25 mouse cellular contexts compared by ENCODE assay signal in genomic region chr3:94859471-94859870, GRCm38 (mm10). TPM values are rescaled to one million over a fixed set of nuclear protein-coding genes. Genes with fewer than 3 reads are reported as not detected.
DNase-seq lines count a peak whose midpoint lies in the region; ATAC-seq and TF ChIP-seq lines count a peak whose summit lies in the region.
"Had no signal": no experiment of that assay in that cellular context is flagged by ENCODE, and none has a peak within 500 bp of the region (broad histone marks: within the 10 kb centered on the region; RNA-seq: fewer than 3 reads in every experiment).

No protein-coding gene starts in this region.

- WGBS in stomach, postnatal 0 days = 52% methylated on average over 2 of the region's 2 CpGs
- WGBS in midbrain, embryonic 11.5 days = 91% methylated on average over 2 of the region's 2 CpGs

- no peak overlapping the region for H3K4me2 ChIP-seq in stomach, postnatal 0 days (replicated peaks; ENCODE audit: low read depth)
- H3K4me2 ChIP-seq in midbrain, embryonic 11.5 days = no peak overlapping the region
- H3K4me2 ChIP-seq: heart, embryonic 13.5 days; hindbrain, embryonic 12.5 days; hindbrain, embryonic 15.5 days had no signal

- peaks cover 17% of the 10 kb centered on the region for H3K36me3 ChIP-seq in stomach, postnatal 0 days (ENCODE audit: control insufficient read depth, insufficient read depth, low read length)
- peaks cover 26% of the 10 kb centered on the region for H3K36me3 ChIP-seq in midbrain, embryonic 11.5 days (ENCODE audit: control insufficient read depth, insufficient read depth, low read length)

- DNase-seq in adrenal gland, adult 2 months = peak; percentile 63
- no peak for DNase-seq in adrenal gland, postnatal 4 days (ENCODE audit: low spot score in 2 of 2)
- DNase-seq in testis, postnatal 14 days (ENCODE audit: low spot score) = peak; percentile 42
- no peak for DNase-seq in testis, postnatal 10 days (ENCODE audit: low spot score)
- DNase-seq in adrenal gland, postnatal 25 days = peak; percentile 24
- DNase-seq in stomach, postnatal 0 days (ENCODE audit: low spot score) = no peak
- no peak for DNase-seq in midbrain, embryonic 11.5 days (ENCODE audit: low spot score, missing footprints)
- DNase-seq: B cell, adult 2 months; cerebellum, adult 18-20 months; cerebellum, adult 9-10 months; cerebellum, postnatal 14 days; forebrain, postnatal 0 days; gastrocnemius, adult 2 months; gastrocnemius, postnatal 14 days; heart, adult 2 months; heart, postnatal 14 days had no signal

- H3K27ac ChIP-seq in stomach, postnatal 0 days (replicated peaks) = no peak overlapping the region
- H3K27ac ChIP-seq in midbrain, embryonic 11.5 days (ENCODE audit: low read depth, low read length) = no peak overlapping the region
- H3K27ac ChIP-seq: gastrocnemius, adult 2 months; heart, adult 2 months; heart, embryonic 10.5 days; heart, embryonic 13.5 days; hindbrain, embryonic 12.5 days; hindbrain, embryonic 15.5 days had no signal

- no peak for ATAC-seq in stomach, postnatal 0 days (ENCODE audit: low FRiP score, low TSS enrichment)
- ATAC-seq in midbrain, embryonic 11.5 days (ENCODE audit: low FRiP score) = no peak
- ATAC-seq: forebrain, embryonic 14.5 days; forebrain, postnatal 0 days; intestine, postnatal 0 days; Patski had no signal

- TF ChIP-seq EP300 in stomach, postnatal 0 days (optimal IDR thresholded peaks at IDR 0.05) = no peak

- no peak overlapping the region for H3K4me3 ChIP-seq in stomach, postnatal 0 days (ENCODE audit: low read depth, low read length)
- no peak overlapping the region for H3K4me3 ChIP-seq in midbrain, embryonic 11.5 days (ENCODE audit: low read depth, low read length)
- H3K4me3 ChIP-seq: gastrocnemius, adult 2 months; heart, adult 2 months; heart, embryonic 10.5 days; heart, embryonic 13.5 days; hindbrain, embryonic 12.5 days; hindbrain, embryonic 15.5 days had no signal

- no peak overlapping the region for H3K9ac ChIP-seq in stomach, postnatal 0 days (ENCODE audit: low read length)
- H3K9ac ChIP-seq in midbrain, embryonic 11.5 days (ENCODE audit: low read length) = no peak overlapping the region
- H3K9ac ChIP-seq: forebrain, postnatal 0 days; heart, embryonic 13.5 days; hindbrain, embryonic 12.5 days; hindbrain, embryonic 15.5 days had no signal

- H3K27me3 ChIP-seq in stomach, postnatal 0 days (ENCODE audit: control insufficient read depth, insufficient read depth, low read length) = no peaks in the 10 kb centered on the region
- no peaks in the 10 kb centered on the region for H3K27me3 ChIP-seq in midbrain, embryonic 11.5 days (ENCODE audit: control insufficient read depth, insufficient read depth, low read length)
- H3K27me3 ChIP-seq: CH12.LX; heart, embryonic 13.5 days; hindbrain, embryonic 12.5 days; hindbrain, embryonic 15.5 days; Patski had no signal

- no peak for TF ChIP-seq CTCF in stomach, postnatal 0 days (IDR thresholded peaks at IDR 0.05; ENCODE audit: low read depth)

- H3K9me3 ChIP-seq in stomach, postnatal 0 days (ENCODE audit: control insufficient read depth, low read length) = no peaks in the 10 kb centered on the region
- H3K9me3 ChIP-seq in midbrain, embryonic 11.5 days (ENCODE audit: control insufficient read depth, low read length) = no peaks in the 10 kb centered on the region
- H3K9me3 ChIP-seq: G1E; heart, embryonic 10.5 days; heart, embryonic 13.5 days; hindbrain, embryonic 12.5 days; hindbrain, embryonic 15.5 days had no signal

- no peaks in the 10 kb centered on the region for H3K4me1 ChIP-seq in stomach, postnatal 0 days (replicated peaks; ENCODE audit: control insufficient read depth, insufficient read depth)
- H3K4me1 ChIP-seq in midbrain, embryonic 11.5 days (ENCODE audit: control insufficient read depth, insufficient read depth, low read length) = no peaks in the 10 kb centered on the region
- H3K4me1 ChIP-seq: heart, embryonic 10.5 days; heart, embryonic 13.5 days; hindbrain, embryonic 12.5 days; hindbrain, embryonic 15.5 days had no signal

RNA-seq across cellular contexts. Expression of gene Pogz, which starts 22.1 kb away (rescaled TPM):
- 10 to 100 TPM; 27.0 to 36.2 TPM for total RNA-seq in adrenal gland, adult 2 months (2021)
- polyA plus RNA-seq in adrenal gland, adult 2 months (2012; rRNA removed) = 27.6 and 35.8 TPM in 2 replicates
- total RNA-seq in adrenal gland, postnatal 4 days (2021) = 10 to 100 TPM; 59.0 to 63.0 TPM
- total RNA-seq in adrenal gland, postnatal 25 days (2021) = 41.9 and 46.1 TPM in 2 replicates
- 4.1 and 4.6 TPM in 2 replicates for polyA plus RNA-seq in stomach, postnatal 0 days (2015; fragmentation: Nextera tagmentation; extraction: Ambion mirVana)
- 24.1 and 24.2 TPM in 2 replicates for polyA plus RNA-seq in midbrain, embryonic 11.5 days (2014; fragmentation: Nextera tagmentation; extraction: Ambion mirVana)

RNA-seq across cellular contexts. Expression of gene Psmb4, which starts 27.3 kb away (rescaled TPM):
- total RNA-seq in adrenal gland, adult 2 months (2021) = 100 to 1,000 TPM; 203 to 297 TPM
- polyA plus RNA-seq in adrenal gland, adult 2 months (2012; rRNA removed) = 236 and 248 TPM in 2 replicates
- 100 to 1,000 TPM; 326 to 345 TPM for total RNA-seq in adrenal gland, postnatal 4 days (2021)
- total RNA-seq in adrenal gland, postnatal 25 days (2021) = 312 and 325 TPM in 2 replicates
- 243 and 251 TPM in 2 replicates for polyA plus RNA-seq in stomach, postnatal 0 days (2015; fragmentation: Nextera tagmentation; extraction: Ambion mirVana)
- 339 and 371 TPM in 2 replicates for polyA plus RNA-seq in midbrain, embryonic 11.5 days (2014; fragmentation: Nextera tagmentation; extraction: Ambion mirVana)

Comparison
In these comparisons a context has a peak if more than half of its experiments do, and no peak if none do; other contexts are left out.
1. DNase-seq: peak in adrenal gland, adult 2 months (single experiment), testis, postnatal 14 days (single experiment) and adrenal gland, postnatal 25 days (single experiment); none in adrenal gland, postnatal 4 days (0 of 2), testis, postnatal 10 days (single experiment), stomach, postnatal 0 days (single experiment) and midbrain, embryonic 11.5 days (single experiment).